Mouse (Mus musculus) thymus, postnatal 0 days (tissue): ENCODE results near the gene Ctrc. TPM values are rescaled to one million over a fixed set of nuclear protein-coding genes. Genes with fewer than 3 reads are reported as not detected.
"Not testable (repeated sequence)": the region's sequence is repeated elsewhere in the genome, so short reads cannot be mapped to it uniquely, and the experiment has no call there.

Experiments
- DNase-seq: peaks from one replicate; pipeline ENCODE4 v3.0.0-alpha.2; 2015; ENCODE audit warnings: low spot score
- polyA plus RNA-seq: library from polyadenylated mRNA; unstranded; fragments of >200 nt; fragmentation: Nextera tagmentation; extraction: Ambion mirVana; gene quantifications from 2 replicates; pipeline ENCODE4 v1.2.1, GENCODE M21; 2015

The Ctrc gene
- polyA plus RNA-seq, 1 experiment from 2014 or later, result 0.30 TPM

- no peak for DNase-seq
Measured at GRCm38 (mm10) chr4:141787462-141787861, 58.7 kb downstream of the Ctrc start.

- no peak for DNase-seq
Measured at GRCm38 (mm10) chr4:141787046-141787445, 59.1 kb downstream of the Ctrc start.

GRCm38 (mm10) chr4:141786141-141786540 is 60.0 kb downstream of the Ctrc start:
- no peak for DNase-seq

- DNase-seq, result no peak
Measured at GRCm38 (mm10) chr4:141784835-141785234, 61.3 kb downstream of the Ctrc start.

GRCm38 (mm10) chr4:141781201-141781985 is 64.8 kb downstream of the Ctrc start:
- DNase-seq, result no peak

- no peak for DNase-seq
Measured at GRCm38 (mm10) chr4:141779828-141780227, 66.3 kb downstream of the Ctrc start.

GRCm38 (mm10) chr4:141773019-141773418 is 73.1 kb downstream of the Ctrc start:
- DNase-seq, result not testable (repeated sequence)

GRCm38 (mm10) chr4:141771823-141772222 is 74.3 kb downstream of the Ctrc start:
- no peak for DNase-seq

- DNase-seq, result no peak
Measured at GRCm38 (mm10) chr4:141769501-141770160, 76.5 kb downstream of the Ctrc start.

- no peak for DNase-seq
Measured at GRCm38 (mm10) chr4:141767353-141768036, 78.7 kb downstream of the Ctrc start.

- DNase-seq, result no peak
Measured at GRCm38 (mm10) chr4:141766668-141767352, 79.3 kb downstream of the Ctrc start.

- DNase-seq, result no peak
Measured at GRCm38 (mm10) chr4:141766316-141766667, 79.9 kb downstream of the Ctrc start.

GRCm38 (mm10) chr4:141765008-141765407 is 81.2 kb downstream of the Ctrc start:
- no peak for DNase-seq

Other genes starting within 250 kb of the Ctrc start
- 2.4 and 3.9 TPM in 2 replicates for gene Fblim1, start 240.3 kb downstream of the Ctrc start, polyA plus RNA-seq
- gene Tmem82, start 227.7 kb downstream of the Ctrc start, polyA plus RNA-seq, result 0.23 and 0.33 TPM in 2 replicates
- gene Slc25a34, start 222.5 kb downstream of the Ctrc start, polyA plus RNA-seq, result 0.08 TPM in 1 of 2 replicates, not detected in the other
- 2.6 and 3.6 TPM in 2 replicates for gene Plekhm2, start 181.5 kb downstream of the Ctrc start, polyA plus RNA-seq
- gene Rsc1a1, start 160.8 kb downstream of the Ctrc start, polyA plus RNA-seq, result not detected in 2 replicates
- gene Ddi2, start 122.9 kb downstream of the Ctrc start, polyA plus RNA-seq, result 12.3 and 12.8 TPM in 2 replicates
- 0.22 TPM in 1 of 2 replicates, not detected in the other for gene Agmat, start 99.7 kb downstream of the Ctrc start, polyA plus RNA-seq
- 2.5 and 2.9 TPM in 2 replicates for gene Dnajc16, start 55.4 kb downstream of the Ctrc start, polyA plus RNA-seq
- 9.0 and 9.9 TPM in 2 replicates for gene Casp9, start 52.7 kb downstream of the Ctrc start, polyA plus RNA-seq
- 0.12 and 0.13 TPM in 2 replicates for gene Cela2a, start 20.2 kb downstream of the Ctrc start, polyA plus RNA-seq
- 88.4 and 90.4 TPM in 2 replicates for gene Efhd2, start 28.6 kb upstream of the Ctrc start, polyA plus RNA-seq
- gene Fhad1, start 168.7 kb upstream of the Ctrc start, polyA plus RNA-seq, result 1.9 and 2.4 TPM in 2 replicates
- gene Tmem51, start 237.9 kb upstream of the Ctrc start, polyA plus RNA-seq, result 13.4 and 14.8 TPM in 2 replicates